Mouse (Mus musculus) heart, postnatal 36 days (tissue): ENCODE measurements at regions not wholly inside any gene's neighbourhood (a gene's known extent, or its start where the extent isn't known, plus 50 kb on each side); places are given as distances from the start of the nearest gene placed in this dataset.
A peak's percentile ranks its signal among the peaks of the same experiment; 100 is the strongest.

Source experiments
- DNase-seq, 2 experiments: peaks; one replicate each; pipeline ENCODE4 v3.0.0; 2021 to 2022
- intact Hi-C: fragments of 180-260 bp; cut with DNase I; formaldehyde crosslinking; loops from one replicate; pipeline ENCODE4 v1.15.1; 2025

DNA sequence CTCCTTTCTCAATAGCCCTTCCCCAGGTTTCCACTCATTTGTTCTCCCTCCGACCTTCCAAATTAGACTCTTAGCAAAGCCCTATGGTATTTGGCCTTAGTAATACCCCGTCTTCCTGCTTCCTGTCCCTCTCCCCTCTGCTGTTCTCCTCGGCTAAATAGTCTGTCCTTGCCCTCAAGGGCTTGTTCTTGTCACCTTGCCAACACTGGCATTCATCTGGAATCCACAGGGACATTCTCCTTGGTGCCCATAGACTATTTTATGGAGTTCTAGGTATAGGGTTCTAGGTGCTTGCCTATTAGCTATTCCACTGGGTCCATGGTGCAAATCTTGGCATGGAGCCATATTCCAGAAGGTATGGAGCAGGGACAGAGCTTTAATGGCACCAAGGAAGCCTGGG, 259.2 kb upstream of the Gm4791 start:
- intact Hi-C loops, result loop anchor here (5.0 to 10.0 kb wide), 4 partner anchors 73 to 1815 kb away; no protein-coding TSS in a partner anchor
- DNase-seq, result no peak

GRCm38 (mm10) chr9:46738634-46739033, 259.9 kb upstream of the Gm4791 start:
- intact Hi-C loops, result loop anchor here (5.0 to 10.0 kb wide), 4 partner anchors 74 to 1816 kb away; no protein-coding TSS in a partner anchor
- DNase-seq, result no peak

DNA sequence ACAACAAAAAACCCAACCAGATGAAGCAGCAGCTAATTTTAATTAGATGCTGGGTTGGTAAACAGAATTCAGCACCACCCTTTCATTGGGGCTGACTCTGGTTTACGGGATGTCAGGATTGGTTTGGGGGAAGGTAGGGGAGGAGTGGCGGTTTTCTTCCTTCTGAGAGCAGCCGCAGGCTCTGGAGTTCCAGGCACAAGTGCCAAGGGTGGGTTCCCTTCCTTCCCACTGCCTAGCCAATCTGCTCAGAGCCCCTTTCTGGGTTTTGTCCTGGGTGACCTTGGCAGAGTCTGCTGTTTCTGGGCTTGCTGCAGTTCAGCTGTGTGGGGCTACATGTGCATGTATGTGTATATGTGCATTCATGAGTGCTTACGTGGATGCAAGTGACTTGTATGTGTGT, 260.5 kb upstream of the Gm4791 start:
- no peak for DNase-seq
- intact Hi-C loops, result loop anchor here (5.0 to 10.0 kb wide), 4 partner anchors 74 to 1817 kb away; no protein-coding TSS in a partner anchor

DNA sequence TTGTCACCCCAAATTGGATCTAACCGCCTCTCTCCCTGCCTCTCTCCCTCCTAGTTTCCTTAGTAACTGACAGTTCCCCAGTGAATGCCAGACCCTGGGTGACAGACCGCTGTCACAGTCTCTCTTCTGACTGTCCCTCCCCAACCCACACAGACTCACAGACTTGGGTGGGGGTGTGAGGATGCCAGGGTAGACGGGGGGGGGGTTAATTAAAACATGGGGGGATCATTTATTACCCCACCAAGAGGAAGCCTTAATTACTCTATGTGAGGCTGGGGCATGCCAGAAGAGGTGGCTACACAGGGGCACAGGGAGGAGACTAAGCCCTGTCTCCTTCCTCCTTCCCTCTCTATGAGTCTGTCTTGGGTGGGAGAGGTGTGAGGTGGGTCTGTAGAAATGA, 261.1 kb upstream of the Gm4791 start:
- no peak for DNase-seq
- intact Hi-C loops, result loop anchor here (5.0 to 10.0 kb wide), 4 partner anchors 75 to 1817 kb away; no protein-coding TSS in a partner anchor

DNA sequence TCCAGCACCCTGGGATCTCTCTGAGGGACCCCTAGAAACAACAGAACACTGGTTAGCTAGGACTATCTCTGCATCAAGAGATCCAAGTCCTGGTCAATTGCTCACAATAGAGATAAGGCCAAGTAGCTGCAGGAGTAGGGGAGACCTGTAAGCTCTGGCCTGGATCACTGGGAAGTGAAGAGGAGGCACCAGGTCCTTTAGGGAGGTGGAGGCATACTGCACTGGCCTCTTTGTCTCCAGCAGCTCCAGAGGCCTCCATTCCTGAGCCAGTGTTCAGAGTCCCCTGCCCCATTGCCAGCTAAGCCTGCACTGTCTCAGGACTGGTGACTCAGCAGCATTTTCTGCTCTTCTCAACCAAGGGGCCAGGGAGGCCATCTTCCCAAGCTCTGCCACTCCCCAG, 262.3 kb upstream of the Gm4791 start:
- intact Hi-C loops, result loop anchor here (5.0 to 10.0 kb wide), 4 partner anchors 76 to 1819 kb away; no protein-coding TSS in a partner anchor
- DNase-seq, result no peak

GRCm38 (mm10) chr9:46735664-46736067, 262.9 kb upstream of the Gm4791 start:
- intact Hi-C loops, result loop anchor here (1.0 to 10.0 kb wide), 7 partner anchors 77 to 1819 kb away; no protein-coding TSS in a partner anchor
- DNase-seq, result peak; percentile 79 to 81

- intact Hi-C loops, result no loop called here
- no peak for DNase-seq
Measured at GRCm38 (mm10) chr9:46728465-46728864, 270.1 kb upstream of the Gm4791 start.

GRCm38 (mm10) chr9:46724231-46724630, 274.3 kb upstream of the Gm4791 start:
- intact Hi-C loops, result no loop called here
- DNase-seq, result no peak

DNA sequence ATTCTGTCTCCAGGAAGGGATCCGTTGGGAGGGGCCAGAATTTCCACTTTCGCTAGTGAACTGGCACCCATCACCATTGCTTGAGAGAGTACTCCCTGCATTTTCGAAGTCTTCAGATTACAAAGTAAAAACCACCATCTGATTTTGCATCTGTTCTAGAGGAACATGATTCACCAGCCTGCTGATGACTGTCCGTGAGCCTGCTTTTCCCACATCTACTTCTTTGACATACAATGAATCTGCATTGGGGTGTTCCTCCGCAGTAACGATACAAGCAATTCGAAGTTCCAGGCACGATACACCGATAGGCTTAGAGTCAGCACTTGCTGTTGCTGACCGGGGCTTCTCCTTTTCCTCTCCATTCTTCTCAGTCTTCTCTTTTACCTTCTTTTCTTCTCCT, 285.1 kb upstream of the Gm4791 start:
- no peak for DNase-seq
- intact Hi-C loops, result no loop called here

DNA sequence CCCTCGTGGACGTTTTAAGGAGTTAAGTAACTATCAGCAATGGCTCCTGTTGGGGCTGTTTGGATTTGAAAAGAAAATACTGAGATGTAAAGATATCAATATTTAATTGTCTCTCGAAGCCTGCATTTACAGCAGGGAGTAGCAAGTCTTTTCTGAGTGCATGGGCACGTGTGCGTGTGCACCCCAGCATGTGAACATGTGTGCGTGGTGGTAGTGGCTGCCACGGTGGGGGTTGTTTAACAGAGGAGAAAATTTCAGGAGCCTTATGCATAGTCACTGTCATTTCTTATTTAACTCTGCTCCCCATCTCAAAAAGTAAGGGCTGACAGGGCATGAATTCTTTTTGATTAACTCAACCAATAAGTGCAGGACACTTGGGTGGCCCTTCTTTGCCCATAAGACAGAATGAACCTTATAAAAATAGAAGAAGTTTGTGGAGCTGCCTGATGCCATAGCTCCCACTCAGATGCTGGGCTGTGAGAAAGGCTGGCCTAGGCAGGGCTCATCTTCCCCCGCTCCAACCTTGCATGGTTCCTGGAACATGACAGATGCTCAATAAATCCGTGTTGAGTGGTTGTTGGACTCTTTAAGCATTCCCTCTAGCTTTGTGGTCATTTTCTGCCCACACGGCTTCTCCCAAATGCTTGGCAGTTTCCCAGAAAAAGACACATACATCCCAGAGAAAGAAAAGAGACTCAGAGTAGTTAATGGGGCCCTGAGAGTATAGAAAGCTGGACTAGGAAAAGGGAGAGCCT, 294.2 kb upstream of the Gm4791 start:
- DNase-seq, result no peak
- intact Hi-C loops, result no loop called here

DNA sequence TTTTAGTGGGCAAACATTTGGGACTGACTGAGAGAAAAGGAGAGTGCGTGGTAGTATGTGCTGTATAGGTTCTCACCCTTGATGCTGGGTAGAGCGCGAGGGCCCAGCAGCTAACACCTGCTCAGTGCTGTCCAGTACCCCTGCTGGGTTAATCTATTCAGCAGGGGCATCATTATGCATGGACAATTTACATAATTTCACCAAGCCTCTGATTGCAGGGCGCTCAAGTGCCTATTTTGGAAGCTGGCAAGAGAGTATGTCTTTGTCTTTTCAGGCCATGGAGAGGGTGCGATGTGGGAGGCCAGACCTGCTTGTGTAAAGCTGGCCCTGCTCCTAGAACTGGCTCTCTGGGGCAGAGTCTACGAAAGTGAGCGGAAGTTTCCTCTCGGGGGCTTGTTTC, 294.9 kb upstream of the Gm4791 start:
- DNase-seq, result no peak
- intact Hi-C loops, result no loop called here

- no peak for DNase-seq
- intact Hi-C loops, result no loop called here
Measured at GRCm38 (mm10) chr9:46702901-46703636, 295.5 kb upstream of the Gm4791 start.

DNA sequence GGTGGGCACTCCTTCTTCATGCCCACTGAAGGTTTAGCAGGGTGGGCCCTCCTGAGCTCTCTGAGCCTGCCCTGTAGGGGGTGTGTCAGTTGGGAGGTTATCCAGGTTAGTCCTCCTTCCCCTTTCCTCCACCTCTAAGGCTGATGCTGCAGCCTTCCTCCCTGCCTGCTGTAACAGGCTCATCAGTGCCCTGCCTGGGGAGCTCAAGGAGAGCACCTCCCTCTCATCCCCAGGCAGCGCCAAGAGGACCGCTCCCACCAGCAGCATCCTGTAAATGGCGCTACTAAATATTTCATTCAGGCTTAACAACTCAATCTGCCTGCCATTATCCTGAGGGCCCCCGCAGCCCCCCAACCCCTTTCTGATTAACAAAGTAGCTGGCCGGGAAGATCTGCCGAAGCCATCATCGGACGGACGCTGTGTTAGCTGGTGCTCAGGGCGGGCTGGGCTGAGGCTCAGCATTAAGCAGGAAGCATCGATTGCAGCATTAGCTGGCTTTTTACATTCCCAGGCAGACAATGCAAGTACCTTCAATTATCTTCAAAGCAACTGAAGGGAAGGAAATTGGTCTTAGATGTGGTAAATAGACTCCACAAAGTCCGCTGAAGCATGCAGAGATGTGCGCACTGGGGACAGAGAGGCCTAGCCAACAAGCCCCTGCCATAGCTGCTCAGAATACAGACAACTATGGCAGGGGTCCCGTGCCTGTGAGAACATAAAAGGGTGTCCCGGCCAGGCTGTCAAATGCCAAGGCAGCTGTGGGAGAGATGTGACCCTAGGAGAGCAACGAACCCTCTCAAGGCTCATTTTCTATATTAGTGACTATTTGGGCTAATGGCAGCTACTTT, 296.3 kb upstream of the Gm4791 start:
- no peak for DNase-seq
- intact Hi-C loops, result no loop called here

GRCm38 (mm10) chr9:46696171-46696570, 302.4 kb upstream of the Gm4791 start:
- DNase-seq, result no peak
- intact Hi-C loops, result no loop called here

- intact Hi-C loops, result no loop called here
Measured at GRCm38 (mm10) chr9:46689331-46689730, 309.2 kb upstream of the Gm4791 start.

DNA sequence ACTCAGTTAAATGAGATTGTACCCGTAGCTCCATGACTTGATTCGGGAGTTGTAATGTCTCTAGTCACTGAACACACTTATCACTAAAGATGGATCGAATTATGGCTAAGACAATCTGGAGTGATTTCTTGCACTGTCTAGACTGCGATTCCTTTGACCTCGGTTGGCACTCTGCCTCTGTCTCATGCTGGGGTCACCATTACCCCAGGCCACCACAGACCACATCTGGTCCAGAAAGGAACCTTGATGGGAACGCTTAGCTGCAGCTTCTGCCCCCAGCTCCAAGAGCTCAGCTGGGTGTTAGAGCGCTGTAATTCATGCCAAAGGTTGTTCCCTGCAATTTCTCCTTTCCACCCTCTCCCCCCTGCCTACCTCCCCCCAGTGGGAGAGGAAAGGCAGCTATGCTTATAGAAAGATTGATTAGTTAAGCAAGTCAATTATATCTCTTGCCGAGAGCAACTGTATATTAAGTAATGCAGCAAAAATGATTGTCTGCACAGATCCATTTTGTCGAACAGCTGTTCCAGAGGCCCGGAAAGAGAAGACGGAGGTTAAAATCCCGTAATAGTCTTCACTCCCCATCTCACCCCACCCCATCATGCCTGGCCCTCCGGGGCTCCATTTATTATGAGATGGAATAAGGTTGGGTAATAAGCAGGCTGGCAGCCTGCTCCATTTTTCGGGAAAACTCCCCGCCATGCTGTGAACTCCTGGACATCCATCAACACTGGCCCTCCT, 314.3 kb upstream of the Gm4791 start:
- intact Hi-C loops, result no loop called here
- no peak for DNase-seq

More at GRCm38 (mm10) chr9:46689331-46689730, 309.2 kb upstream of the Gm4791 start:
- no peak for DNase-seq

DNA sequence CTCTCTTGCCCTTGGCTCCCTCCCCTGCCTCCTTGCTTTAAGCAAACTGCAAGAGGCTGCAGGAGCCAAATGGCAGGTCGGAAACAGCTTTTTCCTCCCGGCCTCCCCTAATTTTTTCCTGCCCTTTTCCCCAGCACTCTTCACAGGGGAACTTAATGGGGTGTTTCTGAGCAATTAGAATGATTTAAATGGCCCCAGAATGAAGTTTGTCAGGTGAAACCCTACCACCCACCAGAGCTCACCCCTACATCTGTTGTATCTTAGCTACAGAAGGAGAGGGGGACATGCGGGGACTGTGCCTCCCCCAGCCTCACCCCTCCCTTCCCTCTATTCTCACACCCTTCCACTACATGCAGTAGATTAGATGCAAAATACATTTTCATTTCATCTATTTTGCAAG, 326.5 kb upstream of the Gm4791 start:
- intact Hi-C loops, result no loop called here
- no peak for DNase-seq

DNA sequence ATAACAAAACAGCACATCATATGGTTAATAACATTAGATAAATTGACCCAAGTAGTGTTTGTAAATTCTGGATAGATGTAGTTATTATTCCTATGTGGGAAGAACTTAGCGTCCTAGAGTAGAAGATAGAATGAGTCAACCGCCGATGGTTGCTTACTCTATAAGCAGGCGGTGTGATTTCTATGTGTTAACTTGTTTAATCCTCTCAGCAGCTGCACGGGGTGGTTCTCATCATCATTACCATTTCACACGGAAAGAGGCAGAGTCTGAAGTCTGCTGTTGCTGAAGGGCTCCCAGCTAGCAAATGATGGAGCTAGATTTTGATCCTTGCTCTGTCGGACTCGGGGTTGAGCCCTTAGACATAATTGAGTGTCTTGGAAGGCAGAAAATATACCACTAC, 334.6 kb upstream of the 4931429L15Rik start:
- intact Hi-C loops, result no loop called here
- DNase-seq, result no peak

GRCm38 (mm10) chr9:46647238-46647922, 327.6 kb upstream of the 4931429L15Rik start:
- no peak for DNase-seq
- intact Hi-C loops, result no loop called here
